Mouse (Mus musculus): ENCODE results near the gene Ap2s1. TPM values are rescaled to one million over a fixed set of nuclear protein-coding genes. Genes with fewer than 3 reads are reported as not detected.
"Not testable (repeated sequence)": the region's sequence is repeated elsewhere in the genome, so short reads cannot be mapped to it uniquely, and the experiment has no call there.

Ap2s1 gene
- total RNA-seq (2021), result 10 to 100 TPM; 80.9 to 87.9 TPM

- intact Hi-C loops (cut with DNase I), result loop anchor here (10.0 kb wide), 1 partner anchor 353 kb away; the partner anchor contains the start of gene Sae1
- DNase-seq (ENCODE audit: low spot score), result peak; percentile 93
These were observed at the start of gene Ap2s1 for GRCm38 (mm10) chr7:16738073-16738696. Ap2s1 (plus strand) TSS chr7:16738410.

- intact Hi-C loops (cut with DNase I), result no loop called here
- no peak for DNase-seq (ENCODE audit: low spot score)
These were observed 49.0 kb upstream of the Ap2s1 start for GRCm38 (mm10) chr7:16689196-16689595.

- intact Hi-C loops (cut with DNase I), result loop anchor here (1.0 kb wide), 1 partner anchor 66 kb away; no protein-coding TSS in a partner anchor
- no peak for DNase-seq (ENCODE audit: low spot score)
These were observed 43.2 kb upstream of the Ap2s1 start for GRCm38 (mm10) chr7:16695025-16695424.

GRCm38 (mm10) chr7:16699042-16699441 is 39.2 kb upstream of the Ap2s1 start:
- intact Hi-C loops (cut with DNase I), result loop anchor here (2.0 kb wide), 1 partner anchor 30 kb away; no protein-coding TSS in a partner anchor
- DNase-seq (ENCODE audit: low spot score), result no peak

- intact Hi-C loops (cut with DNase I), result no loop called here
- DNase-seq (ENCODE audit: low spot score), result no peak
These were observed 37.6 kb upstream of the Ap2s1 start for GRCm38 (mm10) chr7:16700583-16700982.

GRCm38 (mm10) chr7:16706385-16706784 is 31.8 kb upstream of the Ap2s1 start:
- intact Hi-C loops (cut with DNase I), result no loop called here
- no peak for DNase-seq (ENCODE audit: low spot score)

- intact Hi-C loops (cut with DNase I), result no loop called here
- DNase-seq (ENCODE audit: low spot score), result no peak
These were observed 30.0 kb upstream of the Ap2s1 start for GRCm38 (mm10) chr7:16708244-16708643.

GRCm38 (mm10) chr7:16710604-16711003 is 27.6 kb upstream of the Ap2s1 start:
- intact Hi-C loops (cut with DNase I), result no loop called here
- no peak for DNase-seq (ENCODE audit: low spot score)

- DNase-seq (ENCODE audit: low spot score), result no peak
- intact Hi-C loops (cut with DNase I), result no loop called here
These were observed 25.4 kb upstream of the Ap2s1 start for GRCm38 (mm10) chr7:16712633-16713415.

GRCm38 (mm10) chr7:16716456-16717152 is 21.6 kb upstream of the Ap2s1 start:
- DNase-seq (ENCODE audit: low spot score); intact Hi-C loops (cut with DNase I): not testable (repeated sequence)

- DNase-seq (ENCODE audit: low spot score), result no peak
- intact Hi-C loops (cut with DNase I), result no loop called here
These were observed 16.6 kb upstream of the Ap2s1 start, which contains the start of gene Ceacam9 for GRCm38 (mm10) chr7:16721629-16722028. Ceacam9 (plus strand) TSS chr7:16721929.

GRCm38 (mm10) chr7:16722490-16722889 is 15.7 kb upstream of the Ap2s1 start:
- intact Hi-C loops (cut with DNase I); DNase-seq (ENCODE audit: low spot score): not testable (repeated sequence)

- intact Hi-C loops (cut with DNase I), result loop anchor here (1.0 to 5.0 kb wide), 3 partner anchors 30 to 216 kb away; no protein-coding TSS in a partner anchor
- DNase-seq (ENCODE audit: low spot score), result peak; percentile 37
These were observed 9.4 kb upstream of the Ap2s1 start for GRCm38 (mm10) chr7:16728596-16729348.

- intact Hi-C loops (cut with DNase I), result loop anchor here (2.0 to 5.0 kb wide), 2 partner anchors 31 to 217 kb away; no protein-coding TSS in a partner anchor
- not testable (repeated sequence) for DNase-seq (ENCODE audit: low spot score)
These were observed 8.6 kb upstream of the Ap2s1 start for GRCm38 (mm10) chr7:16729563-16729962.

- no peak for DNase-seq (ENCODE audit: low spot score)
- intact Hi-C loops (cut with DNase I), result loop anchor here (10.0 kb wide), 1 partner anchor 346 kb away; the partner anchor contains the start of gene Sae1
These were observed 7.4 kb upstream of the Ap2s1 start for GRCm38 (mm10) chr7:16730791-16731190.

- DNase-seq (ENCODE audit: low spot score), result no peak
- intact Hi-C loops (cut with DNase I), result loop anchor here (10.0 kb wide), 1 partner anchor 347 kb away; the partner anchor contains the start of gene Sae1
These were observed 6.3 kb upstream of the Ap2s1 start for GRCm38 (mm10) chr7:16731893-16732422.

- intact Hi-C loops (cut with DNase I), result loop anchor here (10.0 kb wide), 1 partner anchor 353 kb away; the partner anchor contains the start of gene Sae1
- DNase-seq (ENCODE audit: low spot score), result no peak
These were observed 571 bp upstream of the Ap2s1 start for GRCm38 (mm10) chr7:16737606-16738072.

GRCm38 (mm10) chr7:16739056-16739604 is 920 bp downstream of the Ap2s1 start:
- intact Hi-C loops (cut with DNase I), result loop anchor here (10.0 kb wide), 1 partner anchor 354 kb away; the partner anchor contains the start of gene Sae1
- DNase-seq (ENCODE audit: low spot score), result no peak

All from heart, postnatal 25 days (tissue).